Mouse (Mus musculus): Measurements from ENCODE around the gene Uncx.

Gene Uncx

DNA sequence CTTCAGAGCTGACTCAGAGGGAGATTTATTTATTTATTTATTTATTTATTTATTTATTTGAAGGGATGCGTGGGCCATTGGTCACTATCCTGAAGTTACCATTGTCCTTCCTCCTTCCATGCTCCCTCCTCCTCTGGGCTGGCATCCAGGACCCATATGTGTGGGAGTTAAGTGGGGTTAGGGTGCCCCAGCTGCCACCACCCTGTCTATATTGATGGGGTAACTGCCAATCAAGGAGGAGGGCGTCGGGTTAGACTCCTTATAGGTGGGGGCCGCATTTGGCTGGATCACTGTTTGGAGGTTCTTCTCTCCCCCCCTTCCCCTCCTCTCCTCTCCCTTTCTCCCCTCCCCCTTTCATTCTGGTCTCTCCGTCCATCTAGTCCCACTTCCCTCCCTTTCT lies 738 bp upstream of the Uncx start:
- no peak for DNase-seq (ENCODE audit: low read depth, low spot score)

DNA sequence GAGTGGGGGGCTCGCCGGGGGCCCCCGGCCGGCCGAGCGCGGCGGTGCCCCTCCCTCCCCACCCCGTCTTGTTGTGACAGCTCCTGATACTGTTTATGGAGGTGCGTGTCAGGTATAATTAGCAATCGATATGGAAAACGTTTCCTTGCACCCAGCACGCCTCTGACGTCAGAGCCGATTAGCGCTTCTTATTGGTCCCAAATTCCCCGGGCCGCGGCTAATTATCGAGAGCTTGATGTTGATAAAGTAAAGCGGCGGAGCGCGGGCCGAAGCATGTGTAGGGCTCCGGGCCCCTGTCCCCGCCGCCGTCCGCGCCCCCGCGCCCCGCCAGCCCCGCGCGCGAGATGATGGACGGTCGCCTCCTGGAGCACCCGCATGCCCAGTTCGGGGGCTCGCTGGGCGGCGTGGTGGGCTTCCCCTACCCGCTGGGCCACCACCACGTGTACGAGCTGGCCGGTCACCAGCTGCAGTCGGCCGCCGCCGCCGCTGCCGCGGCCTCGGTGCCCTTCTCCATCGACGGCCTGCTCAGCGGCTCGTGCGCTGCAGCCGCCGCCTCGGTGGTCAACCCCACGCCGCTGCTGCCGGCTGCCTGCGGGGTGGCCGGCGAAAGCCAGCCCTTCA lies 466 bp downstream of the Uncx start:
- DNase-seq (ENCODE audit: low read depth, low spot score), result no peak

DNA sequence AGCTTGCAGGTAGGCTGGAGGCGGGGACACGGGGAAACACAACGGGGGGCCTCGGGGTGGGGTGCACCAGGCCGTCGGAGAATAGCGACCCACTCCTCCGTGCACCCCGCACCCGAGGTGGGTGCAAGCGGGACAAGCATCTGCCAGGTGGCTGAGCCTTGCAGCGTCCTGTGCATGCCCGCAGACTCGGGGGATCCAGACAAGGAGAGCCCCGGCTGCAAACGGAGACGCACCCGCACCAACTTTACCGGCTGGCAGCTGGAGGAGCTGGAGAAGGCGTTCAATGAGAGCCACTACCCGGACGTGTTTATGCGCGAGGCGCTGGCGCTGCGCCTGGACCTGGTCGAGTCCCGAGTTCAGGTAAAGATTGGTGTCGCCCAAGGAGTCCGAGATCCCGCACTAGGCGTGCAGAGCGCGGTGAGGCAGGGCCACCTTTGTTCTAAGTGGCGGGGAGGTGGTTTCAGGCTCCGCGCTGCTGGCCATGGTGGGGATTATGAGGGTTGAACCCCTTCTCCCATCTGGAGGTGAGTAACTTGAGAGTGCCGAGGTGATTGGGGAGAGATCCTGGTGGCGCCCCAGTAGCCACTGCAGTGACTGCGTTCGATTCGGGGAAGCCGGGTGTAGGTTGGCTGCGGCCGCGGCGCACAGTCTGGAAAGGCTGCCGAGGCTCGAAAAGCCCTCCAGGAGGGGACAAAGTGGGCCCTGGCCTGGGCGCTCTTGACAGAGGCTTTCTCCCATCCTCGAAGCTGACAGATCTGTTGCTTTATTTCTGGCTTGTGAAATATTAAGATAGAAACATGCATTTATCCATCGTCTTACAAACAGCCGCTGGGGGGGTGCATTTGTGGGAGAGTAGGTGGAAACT lies 1.2 kb downstream of the Uncx start:
- no peak for DNase-seq (ENCODE audit: low read depth, low spot score)

DNA sequence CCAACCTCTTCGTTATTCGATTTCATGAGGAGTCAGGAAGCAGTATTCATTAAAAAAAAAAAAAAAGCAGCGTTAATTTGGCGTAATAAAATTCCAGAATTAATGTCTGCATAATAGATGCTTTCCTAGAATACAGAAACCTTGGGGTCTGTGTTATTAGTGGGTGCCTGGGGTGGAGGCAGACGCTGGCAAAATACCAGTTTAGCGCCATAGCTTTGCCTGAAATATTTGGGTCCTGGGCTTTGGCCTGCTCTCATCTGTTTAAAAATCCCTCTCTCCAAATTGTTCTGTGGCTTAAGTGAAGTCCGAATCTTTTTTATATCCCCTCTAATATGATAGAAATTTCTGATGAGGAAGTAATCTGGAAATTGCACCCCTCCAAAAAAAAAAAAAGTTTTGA lies 1.9 kb downstream of the Uncx start:
- no peak for DNase-seq (ENCODE audit: low read depth, low spot score)

DNA sequence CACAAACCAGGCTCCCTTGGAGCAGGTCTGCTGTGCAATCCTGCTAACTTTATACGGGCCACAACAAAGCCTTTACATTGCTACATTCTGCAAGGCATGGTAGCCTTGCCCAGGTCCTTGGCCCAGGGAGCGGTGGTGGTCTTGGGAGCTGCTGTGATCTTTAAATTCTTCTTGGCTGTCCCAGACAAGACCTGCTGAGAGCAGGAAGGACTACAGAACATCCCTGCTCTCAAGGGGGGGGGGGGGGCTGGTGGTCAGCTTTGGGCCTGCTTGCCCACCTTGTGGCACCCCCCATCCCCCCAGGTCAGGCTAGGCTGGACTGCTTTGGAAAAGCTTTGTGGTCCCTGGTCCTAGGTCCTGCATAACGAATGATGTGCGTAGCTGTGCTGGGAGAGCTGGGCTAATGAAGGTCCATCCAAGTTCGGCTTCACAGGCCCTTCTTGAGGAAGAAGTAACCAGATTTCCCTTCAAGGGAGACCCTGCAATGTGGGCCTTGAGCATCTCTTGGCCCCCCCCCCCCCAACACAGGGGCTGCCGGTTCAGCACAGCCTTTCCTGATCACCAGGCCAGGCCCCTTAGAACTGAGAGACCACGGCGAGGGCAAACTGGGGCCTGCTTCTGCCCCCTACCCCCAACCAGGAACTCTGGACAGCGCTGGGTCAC lies 2.5 kb downstream of the Uncx start:
- no peak for DNase-seq (ENCODE audit: low read depth, low spot score)

DNA sequence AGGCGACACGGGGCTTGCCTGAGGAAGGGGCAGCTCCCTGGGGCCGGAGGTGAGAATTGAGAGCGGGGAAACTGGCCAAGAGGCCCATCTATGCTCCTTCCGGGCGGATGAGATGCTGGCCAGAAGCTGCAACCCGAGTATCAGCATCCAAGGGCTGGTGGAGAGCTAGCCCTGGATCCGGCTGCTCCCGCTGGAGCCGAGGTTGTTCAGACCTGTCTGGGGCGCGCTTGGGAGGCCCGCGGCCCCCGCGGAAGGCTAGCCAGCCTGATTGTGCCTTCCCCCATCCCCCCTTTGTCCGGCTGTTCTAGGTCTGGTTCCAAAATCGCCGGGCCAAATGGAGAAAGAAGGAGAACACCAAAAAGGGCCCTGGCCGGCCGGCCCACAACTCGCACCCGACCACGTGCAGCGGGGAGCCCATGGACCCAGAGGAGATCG lies 3.1 kb downstream of the Uncx start:
- no peak for DNase-seq (ENCODE audit: low read depth, low spot score)

DNA sequence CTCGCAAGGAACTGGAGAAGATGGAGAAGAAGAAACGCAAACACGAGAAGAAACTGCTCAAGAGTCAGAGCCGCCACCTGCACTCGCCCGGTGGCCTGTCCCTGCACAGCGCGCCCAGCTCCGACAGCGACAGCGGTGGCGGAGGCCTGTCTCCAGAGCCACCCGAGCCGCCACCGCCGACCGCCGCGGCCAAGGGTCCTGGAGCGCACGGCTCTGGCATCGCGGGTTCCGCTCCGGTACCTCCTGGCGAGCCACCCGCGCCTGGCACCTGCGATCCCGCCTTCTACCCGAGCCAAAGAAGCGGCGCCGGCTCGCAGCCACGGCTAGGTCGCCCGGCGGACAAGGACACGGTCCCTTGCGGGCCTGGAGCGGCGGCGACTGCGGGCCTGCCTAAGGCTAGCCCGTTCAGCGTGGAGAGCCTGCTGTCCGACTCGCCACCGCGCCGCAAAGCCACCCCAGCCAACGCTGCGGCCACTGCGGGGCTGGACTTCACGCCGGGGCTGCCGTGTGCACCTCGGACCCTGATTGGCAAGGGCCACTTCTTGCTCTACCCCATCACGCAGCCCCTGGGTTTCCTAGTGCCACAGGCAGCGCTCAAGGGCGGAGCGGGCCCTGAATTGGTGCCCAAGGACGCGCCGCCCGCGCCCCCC lies 3.6 kb downstream of the Uncx start:
- no peak for DNase-seq (ENCODE audit: low read depth, low spot score)

DNA sequence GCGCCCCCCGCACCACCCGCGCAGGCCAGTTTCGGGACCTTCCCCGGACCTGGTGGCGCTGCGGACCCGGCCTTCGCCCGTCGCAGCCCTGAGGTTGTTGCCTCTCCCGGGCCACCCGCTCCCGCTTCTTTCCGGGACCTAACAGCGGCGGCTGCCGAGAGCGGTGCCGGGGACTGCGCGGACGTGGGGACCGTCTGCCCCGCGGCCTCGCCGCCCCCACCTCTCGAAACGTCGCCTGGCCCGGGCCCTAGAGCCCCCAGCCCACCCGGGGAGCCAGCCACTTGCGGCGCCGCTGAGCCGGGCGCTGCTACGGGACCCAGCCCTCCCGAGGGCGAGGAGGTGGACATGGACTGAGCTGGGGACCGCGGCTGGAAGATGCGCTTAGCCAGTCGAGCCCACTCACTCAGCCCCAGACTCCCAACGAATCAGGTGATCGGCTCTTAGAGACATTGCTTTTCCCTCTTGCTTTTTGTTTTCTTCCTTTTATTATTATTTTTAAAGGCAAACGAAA lies 4.2 kb downstream of the Uncx start:
- DNase-seq (ENCODE audit: low read depth, low spot score), result no peak

DNA sequence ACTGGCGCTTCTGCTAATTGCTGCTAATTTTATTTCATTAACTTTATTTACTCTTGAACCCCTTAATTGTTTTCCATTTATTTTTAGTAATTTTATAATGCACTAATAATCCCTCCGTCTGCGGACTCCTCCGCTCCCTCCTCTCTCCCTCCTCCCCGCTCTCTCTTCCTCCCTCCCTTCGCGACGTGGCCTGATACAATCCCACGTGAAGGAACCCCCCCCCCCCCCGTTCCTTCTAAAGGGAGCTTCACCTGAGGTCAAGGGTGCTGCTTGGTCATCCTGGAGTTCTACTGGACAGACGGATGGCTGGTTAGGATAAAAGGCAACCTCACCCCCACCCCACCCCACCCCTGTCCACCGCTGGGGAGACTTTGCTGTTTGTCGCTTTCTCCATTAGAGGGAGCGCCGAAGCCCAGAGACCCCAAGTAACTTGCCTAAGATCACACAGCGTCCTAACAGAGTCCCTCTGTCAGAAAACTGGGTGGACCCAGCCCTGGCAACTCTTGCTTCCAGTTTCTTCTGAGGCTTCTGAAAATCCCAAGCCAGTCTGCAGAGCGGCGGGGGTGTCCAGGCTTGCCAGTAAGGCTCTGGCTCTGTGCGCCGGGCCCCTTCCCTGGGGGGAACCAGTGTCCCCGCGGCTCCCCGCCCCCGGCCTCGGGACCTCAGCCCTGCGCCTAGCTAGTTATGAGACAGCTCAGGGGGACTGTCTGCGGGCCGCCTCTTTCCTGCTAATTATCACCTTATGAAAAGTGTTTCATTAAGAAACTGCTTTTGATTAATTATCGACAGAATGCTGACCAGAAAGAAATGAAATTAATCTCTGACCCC lies 10.4 kb downstream of the Uncx start:
- DNase-seq (ENCODE audit: low read depth, low spot score), result no peak

DNA sequence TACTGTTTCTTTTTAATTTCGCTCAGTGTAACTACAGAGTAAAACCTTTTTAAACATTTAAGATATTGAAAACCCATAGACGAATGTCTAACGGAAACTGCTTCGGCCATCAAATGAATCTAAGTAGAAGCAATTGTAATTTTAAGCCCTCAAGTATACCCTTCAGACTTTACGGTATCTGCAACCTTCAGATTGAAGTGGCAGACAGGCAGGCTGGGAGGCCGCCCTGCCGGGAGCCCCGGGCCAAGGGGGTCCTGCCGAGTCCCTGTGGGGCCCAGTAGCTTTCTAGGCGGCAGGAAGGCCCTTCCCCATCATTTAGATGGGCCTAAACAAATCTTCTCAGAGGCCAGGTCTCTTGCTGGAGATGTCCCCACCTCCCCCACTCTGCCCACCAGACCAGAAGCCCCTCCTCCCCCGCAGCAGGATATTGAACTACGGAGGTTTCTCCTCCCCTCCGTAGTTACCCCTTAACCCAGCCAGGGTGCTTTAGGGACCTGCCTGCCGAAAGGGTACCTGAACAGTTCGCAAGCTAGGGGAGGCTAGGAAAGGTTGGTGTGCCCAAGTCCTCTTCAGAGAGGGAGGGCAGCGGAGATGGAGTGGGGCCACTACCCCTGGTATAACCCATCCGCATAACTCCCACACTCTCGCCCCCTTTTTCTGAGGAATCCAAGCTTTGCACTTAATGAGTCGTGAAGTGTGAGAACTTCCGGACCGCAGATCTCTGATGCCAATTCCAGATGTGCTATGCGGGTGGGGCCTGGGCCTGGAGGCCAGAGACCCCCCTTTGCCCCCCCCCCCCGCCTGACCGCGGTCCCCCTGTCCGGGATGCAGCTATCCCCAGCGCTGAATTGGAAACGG lies 11.4 kb downstream of the Uncx start:
- no peak for DNase-seq (ENCODE audit: low read depth, low spot score)

DNA sequence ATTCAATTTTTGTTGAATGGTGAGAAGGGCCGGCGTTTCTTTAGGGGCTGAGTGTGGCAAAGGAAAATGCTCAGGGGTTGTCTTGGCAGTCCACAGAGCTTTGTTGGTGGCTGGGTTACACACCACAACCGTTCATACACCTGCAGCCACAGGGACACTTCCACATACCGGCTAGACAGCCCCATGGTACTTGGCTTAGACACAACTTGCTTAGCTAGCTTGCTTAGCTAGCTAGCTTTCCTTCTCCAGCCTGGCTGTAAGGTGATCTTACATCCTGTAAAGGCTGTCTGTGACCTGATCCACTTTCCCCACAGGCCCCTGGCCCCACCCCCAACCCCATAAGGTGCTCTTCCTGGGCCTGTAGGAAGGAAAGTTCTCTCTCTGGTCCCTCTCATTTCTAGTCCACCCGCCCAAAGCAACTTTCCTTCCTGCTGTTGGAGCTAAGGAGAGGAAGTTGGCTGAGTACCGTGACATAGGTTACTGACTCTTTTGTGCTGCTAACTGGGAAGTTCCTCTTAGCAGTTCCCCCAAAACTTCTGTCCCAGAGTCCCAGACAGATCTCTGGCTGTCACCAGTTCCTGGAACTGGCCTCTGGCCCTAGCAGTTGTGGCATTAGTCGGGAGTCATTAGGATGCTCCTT lies 12.3 kb downstream of the Uncx start:
- DNase-seq (ENCODE audit: low read depth, low spot score), result no peak

DNA sequence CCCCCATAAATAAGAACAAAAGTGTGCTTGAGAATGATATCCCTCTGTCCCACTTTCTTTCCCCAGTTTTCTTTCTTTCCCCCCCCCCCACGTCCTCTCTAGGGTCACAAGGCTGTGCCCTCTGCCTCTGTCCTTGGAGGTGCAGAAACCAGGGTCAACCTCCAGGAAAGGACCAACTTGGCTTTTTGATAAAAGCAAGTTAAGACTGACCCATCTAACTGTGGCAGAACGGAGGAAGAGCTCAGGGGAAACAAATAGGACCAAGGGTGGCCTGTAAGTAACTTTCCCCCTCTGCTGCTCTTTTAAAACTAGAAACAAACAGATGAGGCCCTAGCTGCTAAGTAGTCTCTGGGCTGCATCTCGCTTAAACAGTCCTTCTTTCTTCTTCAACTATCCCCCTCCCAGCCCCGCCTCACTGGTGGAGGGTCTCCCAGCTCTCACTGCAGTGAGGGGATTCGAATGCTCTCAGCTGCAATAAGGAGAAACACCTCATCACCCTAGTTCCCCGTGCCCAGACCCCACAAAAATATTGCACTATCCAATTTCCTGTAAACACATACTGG lies 12.9 kb downstream of the Uncx start:
- no peak for DNase-seq (ENCODE audit: low read depth, low spot score)

DNA sequence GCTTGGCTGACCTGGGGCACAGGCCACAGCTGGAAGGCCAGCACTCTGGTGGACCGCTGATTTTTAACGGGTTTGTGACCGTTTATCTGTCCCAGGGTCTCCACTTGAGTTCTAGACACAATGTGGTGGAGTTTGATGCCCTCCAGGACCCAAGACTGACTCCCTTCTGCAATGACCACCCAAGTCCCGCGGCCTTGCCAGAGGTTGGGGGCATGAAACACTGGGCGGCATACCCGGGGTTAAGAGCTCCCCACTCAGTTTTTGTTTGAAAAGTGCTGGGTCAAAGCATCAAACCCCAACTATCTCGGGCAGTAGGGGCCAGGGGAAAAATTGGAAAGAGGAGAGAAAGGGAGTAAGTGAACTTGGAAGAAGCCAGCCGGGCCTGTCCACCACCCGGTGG lies 13.8 kb downstream of the Uncx start:
- DNase-seq (ENCODE audit: low read depth, low spot score), result no peak

DNA sequence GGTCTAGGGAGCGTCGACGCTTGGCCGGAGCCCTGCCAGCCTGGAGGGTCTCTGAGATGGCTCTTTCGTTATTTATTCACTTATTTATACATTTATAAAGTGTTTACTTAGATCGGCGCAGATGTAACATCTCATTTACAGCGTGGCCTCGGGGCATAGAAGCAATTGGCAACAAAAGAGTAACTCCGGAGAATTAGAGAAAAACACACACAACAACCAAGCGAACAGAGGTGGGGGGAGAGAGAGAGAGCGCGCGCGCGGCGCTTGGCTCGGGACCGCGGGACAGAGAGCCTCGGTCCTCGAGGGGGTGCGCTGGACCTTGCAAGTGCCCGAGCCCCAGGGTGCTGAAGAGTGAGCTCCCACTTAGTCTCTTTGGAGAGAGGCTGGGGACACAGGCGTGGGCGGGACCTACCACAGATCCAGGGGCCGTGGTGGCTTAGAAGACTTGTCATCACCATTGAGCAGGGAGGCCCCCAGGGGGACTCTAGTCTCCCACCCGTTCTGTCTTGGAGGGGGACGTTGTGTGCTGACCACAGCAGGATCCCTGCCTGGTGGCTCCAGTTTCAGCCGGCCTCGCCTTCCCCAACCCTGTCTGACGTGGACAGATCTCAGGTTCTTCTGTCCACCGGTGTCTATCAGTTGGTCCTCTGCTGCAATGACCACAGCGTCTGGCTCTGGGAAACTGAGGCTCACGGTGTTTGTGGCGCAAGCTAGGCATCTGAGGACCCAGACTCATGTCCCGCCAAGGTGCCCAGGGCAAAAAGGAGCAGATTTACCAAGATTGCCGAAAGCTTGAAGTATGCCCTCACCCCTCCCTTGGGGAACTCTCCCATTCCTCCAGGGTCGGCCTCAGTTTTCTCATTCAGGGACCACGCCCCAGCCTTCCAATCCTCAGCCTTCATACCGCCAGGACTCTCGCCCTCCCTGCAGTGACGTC lies 14.5 kb downstream of the Uncx start:
- no peak for DNase-seq (ENCODE audit: low read depth, low spot score)

DNA sequence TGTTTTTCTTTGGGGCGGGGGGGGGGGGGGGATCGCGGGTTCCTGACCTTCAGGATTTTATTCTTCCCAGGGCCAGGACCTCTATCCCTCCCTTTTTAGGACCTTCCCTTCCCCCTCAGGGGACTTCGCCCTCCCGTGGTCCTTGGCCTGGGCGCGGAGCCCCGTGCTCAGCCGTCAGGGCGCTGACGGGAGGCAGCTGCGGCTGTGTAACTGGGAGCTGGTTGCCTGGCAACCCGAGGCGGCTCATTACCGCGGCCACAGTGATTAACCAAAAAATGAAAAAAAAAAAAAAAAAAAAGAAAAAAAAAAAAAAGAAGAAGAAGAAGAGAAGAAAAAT lies 15.1 kb downstream of the Uncx start:
- no peak for DNase-seq (ENCODE audit: low read depth, low spot score)

DNA sequence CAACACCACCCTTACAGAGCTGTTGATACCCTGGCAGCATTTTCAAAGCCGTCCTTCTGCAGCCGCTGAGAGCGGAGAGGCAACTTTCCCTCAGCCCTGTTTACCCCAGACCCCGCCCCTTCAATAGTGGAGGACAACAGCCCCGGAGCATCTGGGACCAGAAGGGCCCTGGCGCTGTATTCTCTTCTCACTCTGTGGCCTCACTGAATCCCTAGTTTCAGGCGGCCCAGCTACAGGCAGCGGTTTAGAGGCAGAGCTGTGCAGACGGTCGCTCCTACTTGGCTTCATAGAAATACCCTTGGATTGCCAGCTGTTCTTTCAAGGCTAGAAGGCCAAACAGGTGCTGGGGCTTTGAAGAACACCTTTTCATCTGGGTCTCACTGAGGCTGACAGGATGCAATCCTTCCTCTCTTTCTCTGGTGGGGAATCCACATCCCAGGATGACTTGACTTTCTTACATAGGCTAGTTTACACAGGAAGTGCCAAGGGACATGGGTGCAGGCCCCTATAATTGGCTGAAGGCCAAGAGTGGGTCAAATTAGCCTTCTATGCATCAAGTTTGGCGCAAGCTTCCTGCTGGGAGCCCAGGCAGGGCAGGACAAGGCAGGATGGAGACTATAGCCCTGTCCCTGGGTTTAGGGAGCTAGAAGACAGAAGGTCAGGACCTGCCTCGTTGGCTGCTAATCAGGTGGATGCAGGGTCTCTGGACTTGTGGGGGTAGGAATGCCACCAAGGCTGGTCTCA lies 15.8 kb downstream of the Uncx start:
- DNase-seq (ENCODE audit: low read depth, low spot score), result no peak

DNA sequence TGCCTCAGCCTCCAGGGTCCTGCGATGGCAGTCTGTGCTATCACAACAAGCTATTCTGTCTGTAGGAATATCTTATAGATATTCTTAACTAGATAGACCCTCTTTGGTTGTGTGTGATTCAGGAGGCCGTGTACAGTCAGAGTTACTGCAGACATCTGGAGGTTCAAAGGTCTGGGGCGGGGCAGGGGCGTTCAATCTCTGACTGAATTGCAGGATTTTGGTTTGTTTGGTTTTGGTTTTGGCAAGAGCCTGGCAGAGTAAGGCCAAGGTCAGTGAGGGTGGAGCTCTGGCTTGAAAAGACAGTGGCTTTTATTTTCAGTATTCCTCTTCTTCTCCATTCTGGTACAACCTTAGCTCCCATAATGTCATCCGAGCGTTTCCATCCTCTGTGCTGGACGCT lies 16.5 kb downstream of the Uncx start:
- DNase-seq (ENCODE audit: low read depth, low spot score), result no peak

All from A20 (cell line).